Mouse (Mus musculus): ENCODE data around the gene Mis18a. TPM values are rescaled to one million over a fixed set of nuclear protein-coding genes. Genes with fewer than 3 reads are reported as not detected.

Gene Mis18a
- polyA plus RNA-seq, 1 experiment, result 4.6 TPM

DNA sequence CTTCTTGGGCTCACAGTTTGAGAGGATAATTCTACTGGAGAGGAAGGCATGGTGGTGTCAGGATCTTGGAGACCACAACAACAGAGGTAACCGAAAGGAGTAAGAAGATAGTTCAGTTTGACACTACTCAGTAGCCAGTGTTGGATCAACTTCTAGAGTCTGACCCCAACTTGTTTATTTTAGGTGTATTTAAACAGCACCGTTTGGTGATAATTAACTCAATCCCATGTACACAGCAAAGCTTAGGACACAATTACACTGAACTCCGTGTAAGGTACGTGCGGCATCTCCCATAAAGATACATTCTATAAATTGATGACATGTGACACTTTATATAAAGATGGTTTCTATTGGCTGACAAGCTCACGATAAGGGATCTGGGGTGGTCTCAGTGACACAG lies 52.6 kb downstream of the Mis18a start:
- WGBS, result 94% methylated on average over 6 of the region's 6 CpGs
- no peak for DNase-seq
- H3K27ac ChIP-seq (ENCODE audit: insufficient read depth, low read depth, low read length), result no peak overlapping the region

GRCm38 (mm10) chr16:90673507-90674354 lies 53.5 kb downstream of the Mis18a start:
- no peak for DNase-seq
- no peak for TF ChIP-seq CTCF (conservative IDR thresholded peaks at IDR 0.05; ENCODE audit: insufficient read depth, insufficient read length, low read depth, low read length)
- TF ChIP-seq POLR2A (IDR thresholded peaks at IDR 0.05; ENCODE audit: low read depth, low read length), result no peak
- 86% methylated on average over 21 of the region's 21 CpGs for WGBS

More for the DNA sequence above, 52.6 kb downstream of the Mis18a start:
- TF ChIP-seq POLR2A (IDR thresholded peaks at IDR 0.05; ENCODE audit: low read depth, low read length) (no peak), CTCF (conservative IDR thresholded peaks at IDR 0.05; ENCODE audit: insufficient read depth, insufficient read length, low read depth, low read length) (no peak)
- Histone ChIP-seq H3K27me3 (replicated peaks; ENCODE audit: control insufficient read depth, insufficient read depth, low read length) (no peaks in the 10 kb centered on the region; the same call in 1 of the 2 replicates), H3K4me1 (ENCODE audit: control insufficient read depth, insufficient read depth, low read length) (no peaks in the 10 kb centered on the region), H3K4me3 (ENCODE audit: insufficient read depth, low read depth, low read length) (no peak overlapping the region), H3K36me3 (ENCODE audit: control insufficient read depth, insufficient read depth, low read length) (no peaks in the 10 kb centered on the region)

More at GRCm38 (mm10) chr16:90673507-90674354, 53.5 kb downstream of the Mis18a start:
- no peak overlapping the region for H3K4me3 ChIP-seq (ENCODE audit: insufficient read depth, low read depth, low read length)
- H3K27ac ChIP-seq (ENCODE audit: insufficient read depth, low read depth, low read length), result no peak overlapping the region
- no peaks in the 10 kb centered on the region for H3K4me1 ChIP-seq (ENCODE audit: control insufficient read depth, insufficient read depth, low read length)
- H3K27me3 ChIP-seq (replicated peaks; ENCODE audit: control insufficient read depth, insufficient read depth, low read length), result no peaks in the 10 kb centered on the region; the same call in 1 of the 2 replicates
- no peaks in the 10 kb centered on the region for H3K36me3 ChIP-seq (ENCODE audit: control insufficient read depth, insufficient read depth, low read length)

Other genes with a start within 250 kb of the Mis18a start
- gene Mrap, start 10.8 kb upstream of the Mis18a start, polyA plus RNA-seq (2012; rRNA removed), result 28.8 and 43.9 TPM in 2 replicates
- 2.7 and 3.2 TPM in 2 replicates for gene Urb1, start 83.0 kb upstream of the Mis18a start, polyA plus RNA-seq (2012; rRNA removed)
- gene Eva1c, start 99.3 kb upstream of the Mis18a start, polyA plus RNA-seq (2012; rRNA removed), result 5.8 and 8.3 TPM in 2 replicates
- gene Cfap298, start 207.7 kb upstream of the Mis18a start, polyA plus RNA-seq (2012; rRNA removed), result 16.1 TPM in 2 replicates

Measured in kidney, adult 2 months (tissue).